Mouse (Mus musculus): ENCODE results near the gene Gm49339. TPM values are rescaled to one million over a fixed set of nuclear protein-coding genes. Genes with fewer than 3 reads are reported as not detected.
A peak's percentile ranks its signal among the peaks of the same experiment; 100 is the strongest.

Gene Gm49339
- total and polyA plus RNA-seq, 3 experiments = 1.0 to 15.3 (median 3.8) TPM

DNA sequence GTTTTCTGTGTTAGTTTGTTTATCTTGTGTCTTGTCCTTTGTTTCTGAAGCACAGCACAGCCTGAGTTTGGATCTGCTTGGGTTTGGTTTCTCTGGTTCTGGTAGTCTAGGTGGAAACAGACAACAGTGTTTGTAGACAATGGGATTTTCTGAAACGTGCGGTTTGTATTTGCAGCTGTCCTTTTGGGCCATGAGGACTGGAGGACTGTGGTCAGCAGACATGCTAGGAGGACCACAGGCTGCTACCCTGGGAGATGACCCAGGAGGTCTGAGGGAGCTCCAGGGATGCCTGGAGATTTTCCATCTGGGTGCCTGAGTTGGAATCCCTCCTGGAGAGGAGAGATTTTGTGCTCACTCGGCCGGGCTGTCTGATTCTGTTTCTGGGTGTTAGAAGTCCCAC, 46.2 kb downstream of the Gm49339 start:
- Histone ChIP-seq H3K4me1 (ENCODE audit: control insufficient read depth in 1 of 2, insufficient read depth in 2 of 2) (no peaks in the 10 kb centered on the region; a peak in 1 of 4 replicates), H3K4me2 (ENCODE audit: insufficient read depth, low read depth, poor library complexity, severe bottlenecking) (no peak overlapping the region), H3K4me3 (replicated peaks in 1 of 3; ENCODE audit: low read depth in 2 of 3, low read length in 2 of 3, poor library complexity in 1 of 3) (no peak overlapping the region), H3K9ac (ENCODE audit: insufficient read depth, low read depth) (no peak overlapping the region), H3K9me3 (replicated peaks; ENCODE audit: low read length) (no peaks in the 10 kb centered on the region), H3K27me3 (replicated peaks) (no peaks in the 10 kb centered on the region), H3K79me2 (replicated peaks; ENCODE audit: control insufficient read depth, extremely low read depth, insufficient read depth, poor library complexity, severe bottlenecking) (no peaks in the 10 kb centered on the region), H3K27ac (ENCODE audit: insufficient read depth, low read depth) (no peak overlapping the region), H3K36me3 (replicated peaks in 1 of 2; ENCODE audit: control insufficient read depth in 1 of 2, insufficient read depth in 1 of 2, low read length in 1 of 2) (no peaks in the 10 kb centered on the region)
- TF ChIP-seq BHLHE40 (IDR thresholded peaks at IDR 0.05; ENCODE audit: low read depth, low read length) (no peak), RCOR1 (conservative IDR thresholded peaks at IDR 0.05; ENCODE audit: low read depth, low read length) (no peak), ZC3H11A (IDR thresholded peaks at IDR 0.05; ENCODE audit: low read depth, low read length) (no peak), CTCF (conservative IDR thresholded peaks at IDR 0.05 in 1 of 2, IDR thresholded peaks at IDR 0.05 in 1 of 2; ENCODE audit: low read depth in 2 of 2, low read length in 2 of 2) (no peak), EP300 (IDR thresholded peaks at IDR 0.05; ENCODE audit: low read length) (no peak)
- DNase-seq (ENCODE audit: extremely low read depth) = no peak
- in situ Hi-C loops (cut with MboI; ENCODE audit: low pct_ligation_motif_present, low pct_unique_long_range_greater_than_20kb, low sequenced_read_pairs) (loop anchor here (10.0 kb wide), 1 partner anchor 112 kb away; no protein-coding TSS in a partner anchor), dilution Hi-C loops (cut with MboI; ENCODE audit: extremely low pct_ligation_motif_present, extremely low pct_unique_long_range_greater_than_20kb, low sequenced_read_pairs) (no loop called here)

- in situ Hi-C loops (cut with MboI; ENCODE audit: low pct_ligation_motif_present, low pct_unique_long_range_greater_than_20kb, low sequenced_read_pairs) = loop anchor here (10.0 kb wide), 1 partner anchor 114 kb away; no protein-coding TSS in a partner anchor
- Histone ChIP-seq H3K27me3 (replicated peaks) (no peaks in the 10 kb centered on the region), H3K36me3 (replicated peaks in 1 of 2; ENCODE audit: control insufficient read depth in 1 of 2, insufficient read depth in 1 of 2, low read length in 1 of 2) (no peaks in the 10 kb centered on the region), H3K9ac (ENCODE audit: insufficient read depth, low read depth) (no peak overlapping the region), H3K9me3 (replicated peaks; ENCODE audit: low read length) (no peaks in the 10 kb centered on the region), H3K79me2 (replicated peaks; ENCODE audit: control insufficient read depth, extremely low read depth, insufficient read depth, poor library complexity, severe bottlenecking) (no peaks in the 10 kb centered on the region), H3K4me3 (replicated peaks in 1 of 3; ENCODE audit: low read depth in 2 of 3, low read length in 2 of 3, poor library complexity in 1 of 3) (no peak overlapping the region), H3K4me1 (ENCODE audit: control insufficient read depth in 1 of 2, insufficient read depth in 2 of 2) (no peaks in the 10 kb centered on the region; a peak in 1 of 4 replicates), H3K4me2 (ENCODE audit: insufficient read depth, low read depth, poor library complexity, severe bottlenecking) (no peak overlapping the region), H3K27ac (ENCODE audit: insufficient read depth, low read depth) (no peak overlapping the region)
- peak; percentile 11 for DNase-seq (ENCODE audit: extremely low read depth)
- dilution Hi-C loops (cut with MboI; ENCODE audit: extremely low pct_ligation_motif_present, extremely low pct_unique_long_range_greater_than_20kb, low sequenced_read_pairs) = no loop called here
- TF ChIP-seq RAD21 (IDR thresholded peaks at IDR 0.05; ENCODE audit: low read depth, low read length) = peak; percentile 48
- peak; percentile 22; the same call in 1 of the 2 replicates for TF ChIP-seq ZC3H11A (IDR thresholded peaks at IDR 0.05; ENCODE audit: low read depth, low read length)
- peak; percentile 70 for TF ChIP-seq SMC3 (IDR thresholded peaks at IDR 0.05; ENCODE audit: low read depth, low read length)
- no peak for TF ChIP-seq MEF2A (IDR thresholded peaks at IDR 0.05; ENCODE audit: borderline replicate concordance, low read depth, low read length)
- TF ChIP-seq CTCF (conservative IDR thresholded peaks at IDR 0.05 in 1 of 2, IDR thresholded peaks at IDR 0.05 in 1 of 2; ENCODE audit: low read depth in 2 of 2, low read length in 2 of 2) = peak in 1 of 2 experiments; percentile 64; a peak in 2 of 4 replicates
Observed at GRCm38 (mm10) chr10:51528840-51529434, 48.5 kb downstream of the Gm49339 start.

GRCm38 (mm10) chr10:51529497-51529896, 49.1 kb downstream of the Gm49339 start:
- Histone ChIP-seq H3K9me3 (replicated peaks; ENCODE audit: low read length) (no peaks in the 10 kb centered on the region), H3K9ac (ENCODE audit: insufficient read depth, low read depth) (no peak overlapping the region), H3K4me1 (ENCODE audit: control insufficient read depth in 1 of 2, insufficient read depth in 2 of 2) (no peaks in the 10 kb centered on the region; a peak in 1 of 4 replicates), H3K4me3 (replicated peaks in 1 of 3; ENCODE audit: low read depth in 2 of 3, low read length in 2 of 3, poor library complexity in 1 of 3) (no peak overlapping the region), H3K36me3 (replicated peaks in 1 of 2; ENCODE audit: control insufficient read depth in 1 of 2, insufficient read depth in 1 of 2, low read length in 1 of 2) (no peaks in the 10 kb centered on the region), H3K27ac (ENCODE audit: insufficient read depth, low read depth) (no peak overlapping the region), H3K27me3 (replicated peaks) (no peaks in the 10 kb centered on the region), H3K4me2 (ENCODE audit: insufficient read depth, low read depth, poor library complexity, severe bottlenecking) (no peak overlapping the region), H3K79me2 (replicated peaks; ENCODE audit: control insufficient read depth, extremely low read depth, insufficient read depth, poor library complexity, severe bottlenecking) (no peaks in the 10 kb centered on the region)
- in situ Hi-C loops (cut with MboI; ENCODE audit: low pct_ligation_motif_present, low pct_unique_long_range_greater_than_20kb, low sequenced_read_pairs) (loop anchor here (10.0 kb wide), 1 partner anchor 115 kb away; no protein-coding TSS in a partner anchor), dilution Hi-C loops (cut with MboI; ENCODE audit: extremely low pct_ligation_motif_present, extremely low pct_unique_long_range_greater_than_20kb, low sequenced_read_pairs) (no loop called here)
- no peak for TF ChIP-seq POLR2AphosphoS2 (IDR thresholded peaks at IDR 0.05; ENCODE audit: low read depth, low read length)
- TF ChIP-seq MYC (IDR thresholded peaks at IDR 0.05; ENCODE audit: low read depth, low read length) = no peak
- TF ChIP-seq ZNF384 (IDR thresholded peaks at IDR 0.05; ENCODE audit: low read depth, low read length) = no peak
- TF ChIP-seq PAX5 (IDR thresholded peaks at IDR 0.05; ENCODE audit: low read length) = no peak
- no peak for DNase-seq (ENCODE audit: extremely low read depth)
